Mouse (Mus musculus) heart, embryonic 12.5 days (tissue): ENCODE results near the gene Ptprs. TPM values are rescaled to one million over a fixed set of nuclear protein-coding genes. Genes with fewer than 3 reads are reported as not detected.

Source experiments
- ATAC-seq: fragments of 200-750 bp; cut with Nextera tagmentation; 2 replicates; pipeline ENCODE4 v1.8.0; 2017; ENCODE audit warnings: moderate TSS enrichment, moderate library complexity; ENCODE audit not compliant: insufficient number of reproducible peaks, low FRiP score
- H3K27ac ChIP-seq: fragments of 300-500 bp; sonication (generic); 2 replicates; pipeline ENCODE4 v1.5.1; 2016; ENCODE audit warnings: mild to moderate bottlenecking, moderate library complexity; ENCODE audit not compliant: poor library complexity, severe bottlenecking
- H3K27me3 ChIP-seq: fragments of 300-500 bp; sonication (generic); replicated peaks from 2 replicates; pipeline ENCODE4 v1.6.1; 2016; ENCODE audit warnings: mild to moderate bottlenecking, moderate library complexity
- H3K36me3 ChIP-seq: fragments of 300-500 bp; sonication (generic); 2 replicates; pipeline ENCODE4 v1.6.1; 2016; ENCODE audit warnings: mild to moderate bottlenecking, moderate library complexity
- H3K4me1 ChIP-seq: fragments of 300-500 bp; sonication (generic); replicated peaks from 2 replicates; pipeline ENCODE4 v1.6.1; 2016; ENCODE audit warnings: mild to moderate bottlenecking
- H3K4me2 ChIP-seq: fragments of 300-500 bp; sonication (generic); 2 replicates; pipeline ENCODE4 v1.6.1; 2016; ENCODE audit warnings: mild to moderate bottlenecking, moderate library complexity
- H3K4me3 ChIP-seq: fragments of 300-500 bp; sonication (generic); 2 replicates; pipeline ENCODE4 v1.5.1; 2016; ENCODE audit warnings: mild to moderate bottlenecking
- H3K9ac ChIP-seq: fragments of 300-500 bp; sonication (generic); 2 replicates; pipeline ENCODE4 v1.6.1; 2016; ENCODE audit warnings: mild to moderate bottlenecking, moderate library complexity
- H3K9me3 ChIP-seq: fragments of 300-500 bp; sonication (generic); replicated peaks from 2 replicates; pipeline ENCODE4 v1.6.1; 2016; ENCODE audit warnings: mild to moderate bottlenecking, moderate library complexity
- WGBS: fragments of 180-500 bp; shearing (Covaris S2); methylation state at CpG from one replicate; pipeline ENCODE4 v1.1.7; 2016; 5-methylcytosine and 5-hydroxymethylcytosine counted together
- polyA plus RNA-seq: library from polyadenylated mRNA; unstranded; fragments of >200 nt; fragmentation: Nextera tagmentation; extraction: Ambion mirVana; gene quantifications from 2 replicates; pipeline ENCODE4 v1.2.1, GENCODE M21; 2016

Ptprs gene
- polyA plus RNA-seq, 1 experiment from 2014 or later = 90.2 TPM

DNA sequence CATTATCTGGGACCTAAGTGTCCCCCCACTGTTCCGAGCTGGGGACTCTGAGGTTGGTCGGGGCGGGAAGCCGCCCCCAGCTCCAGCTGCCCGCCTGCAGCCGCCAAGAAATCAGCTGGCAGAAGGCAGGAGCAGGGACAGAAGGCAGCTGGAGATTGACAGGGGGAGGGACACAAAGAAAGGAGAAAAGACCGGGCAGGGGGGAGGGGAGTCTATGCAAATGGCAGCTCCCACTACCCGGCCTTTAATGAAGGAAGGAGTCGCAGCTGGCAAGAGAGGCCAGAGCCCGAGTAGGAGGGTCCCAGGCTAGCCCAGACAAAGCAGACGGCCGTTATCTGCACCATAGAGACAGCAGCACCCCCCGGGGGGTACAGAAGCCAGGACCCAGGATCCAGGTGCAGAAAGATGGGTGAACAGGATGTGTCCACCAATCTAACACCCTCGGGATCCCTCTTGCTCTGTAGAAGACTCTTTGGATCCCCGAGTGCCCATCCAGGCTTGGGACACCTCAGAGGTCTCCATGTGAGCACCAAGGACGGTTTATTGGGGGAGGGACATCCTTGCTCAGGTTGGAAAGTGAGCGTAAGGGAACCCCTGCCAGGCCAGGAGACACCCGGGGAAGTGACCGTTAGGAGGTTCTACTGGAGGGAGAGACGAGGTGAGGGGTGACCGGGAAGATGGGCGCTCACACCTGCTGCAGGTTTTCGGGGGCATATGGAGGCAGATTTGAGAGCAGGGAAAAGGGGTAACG lies 1.3 kb downstream of the Ptprs start:
- peaks cover 5% of the 10 kb centered on the region for H3K9me3 ChIP-seq
- 2% methylated on average over 24 of the region's 24 CpGs for WGBS
- peaks cover 51% of the 10 kb centered on the region for H3K4me1 ChIP-seq
- peaks cover 51% of the 10 kb centered on the region for H3K27me3 ChIP-seq
- no peaks in the 10 kb centered on the region for H3K36me3 ChIP-seq
- H3K4me2 ChIP-seq = peak overlapping the region; percentile 100
- peak overlapping the region; percentile 94 for H3K9ac ChIP-seq
- peak overlapping the region; percentile 84 for H3K4me3 ChIP-seq
- ATAC-seq = no peak
- H3K27ac ChIP-seq = no peak overlapping the region

DNA sequence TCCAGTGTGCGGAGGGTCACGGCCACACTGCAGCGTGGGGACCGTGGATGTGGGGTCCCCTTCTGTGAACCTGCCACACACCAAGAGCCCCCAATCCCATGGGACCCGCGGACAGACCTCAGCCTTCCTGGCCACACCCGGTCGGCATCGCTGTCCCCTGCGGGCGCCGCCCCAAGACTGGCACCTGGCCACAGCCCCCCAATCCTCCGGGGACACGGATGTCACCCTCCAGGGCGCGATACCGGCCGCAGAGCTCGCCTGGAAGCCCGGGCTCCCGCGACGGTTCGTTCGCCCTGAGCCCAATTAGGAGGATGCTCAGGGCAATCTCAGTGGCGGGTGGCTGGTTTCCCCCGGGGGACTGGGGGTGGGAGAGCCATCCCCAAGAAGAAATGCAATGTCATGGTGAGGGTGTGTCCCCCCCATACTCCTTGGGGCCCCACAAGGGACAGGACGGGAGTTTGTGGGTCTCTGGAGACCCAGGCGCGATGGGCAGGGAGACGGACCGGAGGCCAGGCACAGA lies 1.9 kb downstream of the Ptprs start:
- Histone ChIP-seq H3K9me3 (peaks cover 5% of the 10 kb centered on the region), H3K4me3 (peak overlapping the region; percentile 84), H3K36me3 (no peaks in the 10 kb centered on the region), H3K27me3 (peaks cover 51% of the 10 kb centered on the region), H3K9ac (peak overlapping the region; percentile 94), H3K4me2 (peak overlapping the region; percentile 100), H3K27ac (no peak overlapping the region), H3K4me1 (peaks cover 58% of the 10 kb centered on the region)
- 4% methylated on average over 32 of the region's 32 CpGs for WGBS
- ATAC-seq = no peak

DNA sequence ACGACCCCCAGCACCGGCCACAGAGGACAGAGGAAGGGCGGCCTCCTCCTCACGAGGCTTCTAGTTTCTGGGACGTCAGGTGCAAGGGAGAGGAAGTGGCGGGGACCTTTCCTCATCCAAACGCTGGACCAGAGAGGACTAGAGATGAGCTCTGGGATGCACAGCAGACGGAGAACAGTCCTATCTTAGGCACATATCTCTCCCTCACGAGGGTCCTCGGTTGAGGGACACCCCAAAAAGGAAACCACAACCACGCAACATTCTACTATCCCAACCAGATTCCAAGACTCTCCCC lies 2.7 kb downstream of the Ptprs start:
- H3K4me1 ChIP-seq = peaks cover 66% of the 10 kb centered on the region
- H3K4me3 ChIP-seq = peak overlapping the region; percentile 84
- H3K27me3 ChIP-seq = peaks cover 51% of the 10 kb centered on the region
- H3K9me3 ChIP-seq = peaks cover 5% of the 10 kb centered on the region
- H3K4me2 ChIP-seq = peak overlapping the region; percentile 100
- H3K9ac ChIP-seq = peak overlapping the region; percentile 94
- 2% methylated on average over 11 of the region's 11 CpGs for WGBS
- H3K27ac ChIP-seq = no peak overlapping the region
- no peak for ATAC-seq
- peaks cover 2% of the 10 kb centered on the region; the same call in 1 of the 2 replicates for H3K36me3 ChIP-seq

DNA sequence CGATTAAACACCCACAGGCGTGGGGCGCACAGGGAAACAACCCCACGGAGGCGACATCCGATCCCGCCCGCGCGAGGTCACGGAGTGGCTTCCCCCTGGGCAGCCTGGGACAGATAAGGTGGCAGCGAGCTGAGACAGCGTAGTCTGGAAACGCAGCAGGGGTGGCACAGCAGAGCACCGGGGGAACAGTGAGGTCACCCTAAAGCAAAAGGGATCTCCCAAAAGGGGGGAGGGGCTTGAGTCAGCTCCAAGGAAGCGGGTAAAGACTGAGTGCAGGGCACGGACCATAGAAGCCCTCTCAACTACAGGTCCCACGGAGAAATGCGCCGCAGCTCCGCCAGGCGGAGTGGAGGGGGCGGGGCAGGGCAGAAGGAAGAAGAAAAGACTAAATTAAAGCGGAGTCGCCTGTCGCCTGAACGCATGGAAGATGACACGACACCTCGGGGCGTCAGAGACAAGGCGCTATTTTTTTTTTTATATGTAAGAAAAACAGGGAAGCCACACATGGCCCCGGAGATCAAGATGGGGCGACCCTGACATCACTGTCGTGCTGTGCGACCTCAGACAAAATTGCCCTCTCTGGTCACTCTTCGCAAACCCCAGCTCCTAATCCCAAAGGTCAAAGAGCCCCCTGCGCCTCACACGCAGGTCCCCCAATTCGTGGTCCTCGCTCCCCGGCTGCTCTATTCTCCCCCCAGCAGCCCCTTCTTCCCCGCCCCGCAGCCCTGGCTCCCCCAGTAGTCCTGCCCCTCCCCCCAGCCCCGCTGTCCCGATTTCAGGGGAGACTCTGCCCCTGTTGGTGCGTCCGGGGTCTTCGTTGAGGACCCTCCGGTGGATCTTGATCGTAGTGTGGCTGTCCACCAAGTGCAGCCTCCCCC lies 3.3 kb downstream of the Ptprs start:
- no peak overlapping the region for H3K27ac ChIP-seq
- H3K4me1 ChIP-seq = peaks cover 72% of the 10 kb centered on the region
- WGBS = 2% methylated on average over 50 of the region's 50 CpGs
- H3K4me3 ChIP-seq = peak overlapping the region; percentile 84
- H3K27me3 ChIP-seq = peaks cover 47% of the 10 kb centered on the region
- peaks cover 8% of the 10 kb centered on the region for H3K9me3 ChIP-seq
- peak overlapping the region; percentile 100 for H3K4me2 ChIP-seq
- ATAC-seq = no peak
- peaks cover 4% of the 10 kb centered on the region; the same call in 1 of the 2 replicates for H3K36me3 ChIP-seq
- H3K9ac ChIP-seq = peak overlapping the region; percentile 94

DNA sequence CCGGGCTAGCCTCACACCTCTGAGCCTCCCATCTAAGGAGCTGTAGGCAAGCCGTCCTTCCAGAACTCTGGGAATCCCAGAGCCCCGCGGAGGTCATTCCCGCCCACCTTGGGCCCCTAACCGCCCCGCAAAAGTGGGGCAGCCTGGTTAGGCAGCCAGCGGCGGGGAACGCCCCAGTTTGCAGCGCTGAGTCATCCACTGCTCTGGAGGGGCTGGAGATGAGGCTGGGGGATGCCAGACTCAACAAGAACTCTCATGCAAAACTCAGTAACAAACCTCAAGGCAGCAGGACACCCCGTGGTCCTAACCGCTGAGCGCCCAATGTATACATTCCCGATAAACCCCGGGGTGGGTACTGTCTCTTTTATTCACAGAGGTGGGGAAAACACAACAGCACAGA lies 4.2 kb downstream of the Ptprs start:
- H3K27me3 ChIP-seq = peaks cover 38% of the 10 kb centered on the region
- peak overlapping the region; percentile 100 for H3K4me2 ChIP-seq
- 6% methylated on average over 16 of the region's 16 CpGs for WGBS

DNA sequence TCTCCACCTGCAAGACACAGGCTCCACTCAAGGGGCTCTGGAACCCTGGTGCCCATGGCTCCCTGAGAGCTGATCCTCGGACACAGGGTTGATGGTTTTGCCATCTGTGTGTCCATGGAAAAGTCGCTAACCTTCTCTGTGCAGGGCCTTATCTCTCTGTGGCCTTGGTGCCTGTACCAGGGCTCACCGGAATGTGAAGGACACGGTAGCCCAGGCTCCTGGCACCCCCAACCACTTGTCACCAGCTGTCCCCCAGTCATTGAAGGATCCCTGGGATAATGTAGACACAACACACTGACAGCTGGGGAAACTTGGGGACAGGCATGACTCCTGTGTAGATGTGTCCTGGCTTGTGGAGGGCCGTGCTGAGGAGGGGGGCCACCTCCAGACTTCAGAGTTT lies 5.1 kb downstream of the Ptprs start:
- H3K27ac ChIP-seq = no peak overlapping the region
- 70% methylated on average over 5 of the region's 5 CpGs for WGBS

More for the DNA sequence above, 4.2 kb downstream of the Ptprs start:
- H3K9me3 ChIP-seq = peaks cover 8% of the 10 kb centered on the region
- H3K9ac ChIP-seq = peak overlapping the region; percentile 52
- peaks cover 4% of the 10 kb centered on the region; the same call in 1 of the 2 replicates for H3K36me3 ChIP-seq
- H3K27ac ChIP-seq = no peak overlapping the region
- peaks cover 78% of the 10 kb centered on the region for H3K4me1 ChIP-seq
- no peak for ATAC-seq
- peak overlapping the region; percentile 84; the same call in 1 of the 2 replicates for H3K4me3 ChIP-seq

DNA sequence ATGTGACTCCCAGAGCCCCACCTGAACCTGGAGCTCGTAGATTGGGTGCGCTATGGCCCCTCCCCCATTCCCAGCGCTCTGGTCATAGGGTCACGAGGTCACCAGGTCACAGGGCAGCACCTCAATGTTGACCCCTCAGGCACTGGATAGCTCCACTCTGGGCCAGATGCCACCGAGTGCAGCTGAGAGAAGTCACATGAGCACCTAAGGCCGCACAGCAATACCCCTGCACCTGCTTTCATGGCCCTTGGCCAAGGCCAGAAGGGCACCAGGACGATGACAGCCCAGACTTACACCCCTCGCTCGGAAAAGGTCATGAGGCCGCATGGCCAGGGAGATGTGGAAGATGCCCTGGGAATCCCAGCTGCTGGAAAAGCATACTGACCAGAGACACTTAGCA lies 5.7 kb downstream of the Ptprs start:
- 23% methylated on average over 10 of the region's 10 CpGs for WGBS
- Histone ChIP-seq H3K27me3 (peaks cover 34% of the 10 kb centered on the region), H3K27ac (no peak overlapping the region), H3K9ac (peak overlapping the region; percentile 77; the same call in 1 of the 2 replicates), H3K4me1 (peaks cover 76% of the 10 kb centered on the region), H3K4me2 (peak overlapping the region; percentile 79), H3K4me3 (peak overlapping the region; percentile 50), H3K36me3 (peaks cover 4% of the 10 kb centered on the region; the same call in 1 of the 2 replicates), H3K9me3 (0 out of 2 replicates have a peak, but pooled peaks cover 3% of the 10 kb centered on the region)
- no peak for ATAC-seq

More for the DNA sequence above, 5.1 kb downstream of the Ptprs start:
- H3K9ac ChIP-seq = no peak overlapping the region
- H3K4me2 ChIP-seq = no peak overlapping the region
- ATAC-seq = no peak
- H3K27me3 ChIP-seq = peaks cover 34% of the 10 kb centered on the region
- peaks cover 4% of the 10 kb centered on the region; the same call in 1 of the 2 replicates for H3K36me3 ChIP-seq
- peaks cover 78% of the 10 kb centered on the region for H3K4me1 ChIP-seq
- no peak overlapping the region for H3K4me3 ChIP-seq
- 0 out of 2 replicates have a peak, but pooled peaks cover 3% of the 10 kb centered on the region for H3K9me3 ChIP-seq

DNA sequence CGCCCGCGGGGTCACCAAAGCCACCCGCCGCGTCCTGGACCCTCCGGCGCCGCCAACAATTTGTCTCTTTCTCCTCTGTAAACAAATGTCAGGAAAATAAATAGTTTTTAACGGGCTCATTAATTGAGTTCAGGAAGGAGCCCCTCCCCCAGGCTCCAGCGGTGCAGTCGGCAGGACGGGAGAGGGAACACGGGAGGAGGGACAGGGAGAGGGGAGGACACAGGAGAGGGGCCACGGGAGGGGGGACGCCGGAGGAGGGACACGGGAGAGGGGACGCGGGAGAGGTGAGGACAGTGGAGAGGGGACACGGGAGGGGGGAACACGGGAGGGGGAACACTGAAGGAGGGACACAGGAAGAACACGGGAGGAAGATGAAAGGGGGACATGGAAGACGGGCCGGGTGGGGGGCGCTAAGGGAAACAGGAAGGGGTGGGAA lies 6.3 kb downstream of the Ptprs start:
- H3K9me3 ChIP-seq = 0 out of 2 replicates have a peak, but pooled peaks cover 3% of the 10 kb centered on the region
- peak overlapping the region; percentile 77 for H3K9ac ChIP-seq
- peak overlapping the region; percentile 79 for H3K4me2 ChIP-seq
- H3K27ac ChIP-seq = peak overlapping the region; percentile 65; the same call in 1 of the 2 replicates
- no peak for ATAC-seq
- peaks cover 4% of the 10 kb centered on the region; the same call in 1 of the 2 replicates for H3K36me3 ChIP-seq
- H3K4me3 ChIP-seq = peak overlapping the region; percentile 50
- peaks cover 70% of the 10 kb centered on the region for H3K4me1 ChIP-seq
- peaks cover 31% of the 10 kb centered on the region for H3K27me3 ChIP-seq
- WGBS = 1% methylated on average over 25 of the region's 26 CpGs

DNA sequence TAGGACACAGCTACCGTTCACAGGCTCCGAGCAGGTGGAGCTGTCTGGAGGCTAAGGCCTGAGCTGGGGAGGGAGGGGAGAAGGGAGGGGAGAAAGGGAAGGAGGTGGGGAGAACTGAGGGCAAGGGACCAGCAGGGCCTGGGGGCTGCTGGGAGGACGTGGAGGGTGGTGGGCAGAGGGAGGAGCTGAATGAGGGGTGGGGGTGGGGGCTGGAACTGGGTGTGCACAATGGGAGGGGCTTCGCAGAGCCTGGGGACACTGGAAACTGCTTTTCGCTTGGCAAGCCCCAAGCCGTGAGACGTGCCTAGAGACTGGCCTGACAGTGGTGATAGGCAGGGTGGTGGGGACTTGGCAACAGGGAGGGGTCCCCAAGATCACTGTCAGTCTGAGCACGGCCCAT lies 7.0 kb downstream of the Ptprs start:
- no peak; the same call in 1 of the 2 replicates for ATAC-seq
- Histone ChIP-seq H3K4me2 (peak overlapping the region; percentile 79), H3K9me3 (0 out of 2 replicates have a peak, but pooled peaks cover 3% of the 10 kb centered on the region), H3K4me1 (peaks cover 63% of the 10 kb centered on the region), H3K4me3 (peak overlapping the region; percentile 50), H3K27ac (peak overlapping the region; percentile 65), H3K27me3 (peaks cover 24% of the 10 kb centered on the region), H3K9ac (peak overlapping the region; percentile 77), H3K36me3 (peaks cover 4% of the 10 kb centered on the region; the same call in 1 of the 2 replicates)
- WGBS = 22% methylated on average over 8 of the region's 8 CpGs

DNA sequence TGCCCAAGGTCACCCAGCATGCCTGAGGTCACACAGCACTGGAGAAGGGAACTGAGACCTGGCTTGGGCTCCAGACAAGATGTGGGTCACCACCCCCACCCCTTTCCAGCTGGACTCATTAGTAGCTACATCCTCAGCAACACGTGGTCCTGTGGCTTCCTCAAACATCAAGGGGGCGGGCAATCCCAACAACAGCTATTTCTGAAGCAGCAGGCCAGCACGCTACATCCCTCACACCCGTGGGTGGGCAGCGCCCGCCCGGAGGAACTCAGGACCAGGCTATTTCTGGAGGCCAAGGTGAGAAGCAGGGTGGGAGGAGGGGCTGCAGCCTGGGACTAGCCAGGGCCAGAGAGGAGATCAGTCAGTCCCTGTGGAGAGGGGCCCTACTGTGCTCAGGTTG lies 7.4 kb downstream of the Ptprs start:
- Histone ChIP-seq H3K4me1 (peaks cover 59% of the 10 kb centered on the region), H3K4me3 (peak overlapping the region; percentile 50), H3K27me3 (peaks cover 20% of the 10 kb centered on the region), H3K9ac (peak overlapping the region; percentile 77), H3K36me3 (peaks cover 4% of the 10 kb centered on the region; the same call in 1 of the 2 replicates), H3K27ac (peak overlapping the region; percentile 65), H3K9me3 (0 out of 2 replicates have a peak, but pooled peaks cover 3% of the 10 kb centered on the region), H3K4me2 (peak overlapping the region; percentile 79)
- ATAC-seq = peak; percentile 22; the same call in 1 of the 2 replicates
- WGBS = 37% methylated on average over 7 of the region's 7 CpGs
